8 mouse cellular contexts compared by ENCODE assay signal in genomic region chrX:151046777-151047430, GRCm38 (mm10). TPM values are rescaled to one million over a fixed set of nuclear protein-coding genes. Genes with fewer than 3 reads are reported as not detected.
DNase-seq lines count a peak whose midpoint lies in the region; ATAC-seq and TF ChIP-seq lines count a peak whose summit lies in the region.

No protein-coding gene starts in this region.

- H3K9ac ChIP-seq in heart, embryonic 12.5 days, result peak overlapping the region; percentile 92
- peak overlapping the region; percentile 90 for H3K9ac ChIP-seq in kidney, embryonic 16.5 days (replicated peaks; ENCODE audit: low read length)
- peak overlapping the region; percentile 63 for H3K9ac ChIP-seq in stomach, embryonic 14.5 days (replicated peaks; ENCODE audit: low read depth, low read length)

- peak; percentile 34 to 46 for DNase-seq in spleen, adult 18-20 months
- no peak for DNase-seq in spleen, adult 12 weeks (ENCODE audit: low spot score)
- peak; percentile 77 for DNase-seq in liver

- peak overlapping the region; percentile 19 for H3ac ChIP-seq in myocyte (ENCODE audit: control insufficient read depth, insufficient read length)

- no peaks in the 10 kb centered on the region for H3K4me1 ChIP-seq in embryonic fibroblast, embryonic 13.5 days (ENCODE audit: control insufficient read depth, insufficient read depth, low read length)
- peaks cover 19% of the 10 kb centered on the region for H3K4me1 ChIP-seq in heart, embryonic 12.5 days (replicated peaks)
- H3K4me1 ChIP-seq in kidney, embryonic 16.5 days (ENCODE audit: insufficient read depth, low read length), result peaks cover 16% of the 10 kb centered on the region; the same call in 1 of the 2 replicates
- H3K4me1 ChIP-seq in stomach, embryonic 14.5 days (ENCODE audit: control insufficient read depth, insufficient read depth, low read length), result 0 out of 2 replicates have a peak, but pooled peaks cover 8% of the 10 kb centered on the region

- peak overlapping the region; percentile 74 for H3K4me2 ChIP-seq in heart, embryonic 12.5 days
- H3K4me2 ChIP-seq in kidney, embryonic 16.5 days (replicated peaks; ENCODE audit: low read depth, low read length), result peak overlapping the region; percentile 54
- H3K4me2 ChIP-seq in myocyte (ENCODE audit: low read depth), result peak overlapping the region; percentile 39
- peak overlapping the region; percentile 53 for H3K4me2 ChIP-seq in stomach, embryonic 14.5 days (replicated peaks; ENCODE audit: low read depth, low read length)

- H3K9me3 ChIP-seq in heart, embryonic 12.5 days (replicated peaks), result 0 out of 2 replicates have a peak, but pooled peaks cover 5% of the 10 kb centered on the region
- H3K9me3 ChIP-seq in kidney, embryonic 16.5 days (ENCODE audit: low read length), result peaks cover 3% of the 10 kb centered on the region; the same call in 1 of the 2 replicates
- H3K9me3 ChIP-seq in stomach, embryonic 14.5 days (ENCODE audit: control insufficient read depth, low read depth, low read length), result no peaks in the 10 kb centered on the region

- no peak for TF ChIP-seq CTCF in embryonic fibroblast, embryonic 13.5 days (IDR thresholded peaks at IDR 0.05; ENCODE audit: borderline replicate concordance, insufficient read depth, low read length)

- TF ChIP-seq POLR2A in embryonic fibroblast, embryonic 13.5 days (IDR thresholded peaks at IDR 0.05; ENCODE audit: low read depth, low read length), result peak; percentile 59; the same call in 1 of the 2 replicates
- peak; percentile 66 for TF ChIP-seq POLR2A in myocyte (IDR thresholded peaks at IDR 0.05; ENCODE audit: insufficient read length, low read depth)

- H3K36me3 ChIP-seq in heart, embryonic 12.5 days, result no peaks in the 10 kb centered on the region
- H3K36me3 ChIP-seq in kidney, embryonic 16.5 days (ENCODE audit: insufficient read depth, low read length), result peaks cover 3% of the 10 kb centered on the region; the same call in 1 of the 2 replicates
- H3K36me3 ChIP-seq in myocyte (ENCODE audit: control insufficient read depth, insufficient read depth), result no peaks in the 10 kb centered on the region
- no peaks in the 10 kb centered on the region for H3K36me3 ChIP-seq in stomach, embryonic 14.5 days (ENCODE audit: control insufficient read depth, insufficient read depth, low read length)

- ATAC-seq in heart, embryonic 12.5 days (ENCODE audit: insufficient number of reproducible peaks, low FRiP score), result peak; percentile 83
- peak; percentile 89 for ATAC-seq in kidney, embryonic 16.5 days (ENCODE audit: low FRiP score, low TSS enrichment)
- ATAC-seq in stomach, embryonic 14.5 days (ENCODE audit: insufficient number of reproducible peaks, insufficient read depth, low FRiP score, low read depth), result peak; percentile 87

- H3K27ac ChIP-seq in embryonic fibroblast, embryonic 13.5 days (ENCODE audit: insufficient read depth, low read length), result peak overlapping the region; percentile 64
- peak overlapping the region; percentile 89 for H3K27ac ChIP-seq in heart, embryonic 12.5 days (ENCODE audit: poor library complexity, severe bottlenecking)
- H3K27ac ChIP-seq in kidney, embryonic 16.5 days (ENCODE audit: low read length), result peak overlapping the region; percentile 93
- H3K27ac ChIP-seq in stomach, embryonic 14.5 days (ENCODE audit: low read length), result peak overlapping the region; percentile 87

- peak overlapping the region; percentile 84 for H3K4me3 ChIP-seq in embryonic fibroblast, embryonic 13.5 days (ENCODE audit: insufficient read depth, low read length)
- H3K4me3 ChIP-seq in heart, embryonic 12.5 days, result peak overlapping the region; percentile 86
- peak overlapping the region; percentile 69 for H3K4me3 ChIP-seq in kidney, embryonic 16.5 days (ENCODE audit: low read length)
- peak overlapping the region; percentile 31 for H3K4me3 ChIP-seq in myocyte
- H3K4me3 ChIP-seq in stomach, embryonic 14.5 days (ENCODE audit: low read depth, low read length), result peak overlapping the region; percentile 58

- H3K27me3 ChIP-seq in heart, embryonic 12.5 days (replicated peaks), result no peaks in the 10 kb centered on the region
- H3K27me3 ChIP-seq in kidney, embryonic 16.5 days (ENCODE audit: insufficient read depth, low read length), result no peaks in the 10 kb centered on the region
- no peaks in the 10 kb centered on the region for H3K27me3 ChIP-seq in myocyte (ENCODE audit: control insufficient read depth, insufficient read depth, insufficient read length)
- no peaks in the 10 kb centered on the region for H3K27me3 ChIP-seq in stomach, embryonic 14.5 days (ENCODE audit: control insufficient read depth, insufficient read depth, low read length)

- WGBS in heart, embryonic 12.5 days, result 17% methylated on average over 41 of the region's 62 CpGs
- WGBS in kidney, embryonic 16.5 days, result 27% methylated on average over 45 of the region's 62 CpGs
- WGBS in stomach, embryonic 14.5 days, result 30% methylated on average over 33 of the region's 62 CpGs

- no peaks in the 10 kb centered on the region for H3K79me2 ChIP-seq in myocyte (ENCODE audit: control insufficient read depth, insufficient read depth)

TF ChIP-seq in myocyte, 11 proteins besides CTCF, POLR2A, EP300 and RAD21:
- peak; percentile 64 for TF ChIP-seq POLR2AphosphoS2 (IDR thresholded peaks at IDR 0.05; ENCODE audit: insufficient read length, low read depth)
- no peak for TF ChIP-seq CEBPB (IDR thresholded peaks at IDR 0.05; ENCODE audit: insufficient read depth, poor library complexity, severe bottlenecking)
TF ChIP-seq in myocyte: peak in this region for 1.

RNA-seq across cellular contexts. Expression of gene Fgd1, which starts 1.0 kb away (rescaled TPM):
- 20.1 and 25.0 TPM in 2 replicates for polyA plus RNA-seq in embryonic fibroblast, embryonic 13.5 days (2011; ENCODE audit: insufficient read length, low read depth, missing spikeins)
- polyA plus RNA-seq in heart, embryonic 12.5 days (2016; fragmentation: Nextera tagmentation; extraction: Ambion mirVana), result 9.3 and 10.1 TPM in 2 replicates
- polyA plus RNA-seq in kidney, embryonic 16.5 days (2015; fragmentation: Nextera tagmentation; extraction: Ambion mirVana), result 11.8 and 13.1 TPM in 2 replicates
- 8.5 TPM for polyA plus RNA-seq in myocyte (2012; fragmentation: generic; extraction: Trizol)
- 11.5 and 13.1 TPM in 2 replicates for polyA plus RNA-seq in stomach, embryonic 14.5 days (2014; fragmentation: Nextera tagmentation; extraction: Ambion mirVana)

RNA-seq across cellular contexts. Expression of gene Gnl3l, which starts 29.8 kb away (rescaled TPM):
- 55.1 and 58.2 TPM in 2 replicates for polyA plus RNA-seq in embryonic fibroblast, embryonic 13.5 days (2011; ENCODE audit: insufficient read length, low read depth, missing spikeins)
- 28.7 and 29.8 TPM in 2 replicates for polyA plus RNA-seq in heart, embryonic 12.5 days (2016; fragmentation: Nextera tagmentation; extraction: Ambion mirVana)
- 24.5 and 29.1 TPM in 2 replicates for polyA plus RNA-seq in kidney, embryonic 16.5 days (2015; fragmentation: Nextera tagmentation; extraction: Ambion mirVana)
- polyA plus RNA-seq in myocyte (2012; fragmentation: generic; extraction: Trizol), result 15.2 TPM
- polyA plus RNA-seq in stomach, embryonic 14.5 days (2014; fragmentation: Nextera tagmentation; extraction: Ambion mirVana), result 28.1 and 29.4 TPM in 2 replicates

RNA-seq across cellular contexts. Expression of gene Tsr2, which starts 49.4 kb away (rescaled TPM):
- 25.2 and 29.9 TPM in 2 replicates for polyA plus RNA-seq in embryonic fibroblast, embryonic 13.5 days (2011; ENCODE audit: insufficient read length, low read depth, missing spikeins)
- polyA plus RNA-seq in heart, embryonic 12.5 days (2016; fragmentation: Nextera tagmentation; extraction: Ambion mirVana), result 20.8 and 22.1 TPM in 2 replicates
- 43.1 and 44.7 TPM in 2 replicates for polyA plus RNA-seq in kidney, embryonic 16.5 days (2015; fragmentation: Nextera tagmentation; extraction: Ambion mirVana)
- 13.7 TPM for polyA plus RNA-seq in myocyte (2012; fragmentation: generic; extraction: Trizol)
- polyA plus RNA-seq in stomach, embryonic 14.5 days (2014; fragmentation: Nextera tagmentation; extraction: Ambion mirVana), result 34.2 and 37.1 TPM in 2 replicates

Comparison
In these comparisons a context has a peak if more than half of its experiments do, and no peak if none do; other contexts are left out.
1. H3K4me3 ChIP-seq: peak in every context shown above with its lines; median percentile 86 in heart, embryonic 12.5 days; 84 in embryonic fibroblast, embryonic 13.5 days; 69 in kidney, embryonic 16.5 days; 58 in stomach, embryonic 14.5 days; 31 in myocyte.